Mouse (Mus musculus) olfactory bulb, adult 2 months (tissue): ENCODE results near the gene Evl.

Experiments used
- CTCF ChIP-seq: fragments of 200-500 bp; IDR thresholded peaks from 2 replicates; pipeline ENCODE4 v1.5.1; 2012; ENCODE audit warnings: low read depth, mild to moderate bottlenecking, low read length, moderate library complexity; ENCODE audit not compliant: insufficient read depth
- POLR2A ChIP-seq: fragments of 200-500 bp; IDR thresholded peaks from 2 replicates; pipeline ENCODE4 v1.6.1; 2012; ENCODE audit warnings: mild to moderate bottlenecking, low read depth, low read length, moderate library complexity; ENCODE audit not compliant: insufficient read depth

DNA sequence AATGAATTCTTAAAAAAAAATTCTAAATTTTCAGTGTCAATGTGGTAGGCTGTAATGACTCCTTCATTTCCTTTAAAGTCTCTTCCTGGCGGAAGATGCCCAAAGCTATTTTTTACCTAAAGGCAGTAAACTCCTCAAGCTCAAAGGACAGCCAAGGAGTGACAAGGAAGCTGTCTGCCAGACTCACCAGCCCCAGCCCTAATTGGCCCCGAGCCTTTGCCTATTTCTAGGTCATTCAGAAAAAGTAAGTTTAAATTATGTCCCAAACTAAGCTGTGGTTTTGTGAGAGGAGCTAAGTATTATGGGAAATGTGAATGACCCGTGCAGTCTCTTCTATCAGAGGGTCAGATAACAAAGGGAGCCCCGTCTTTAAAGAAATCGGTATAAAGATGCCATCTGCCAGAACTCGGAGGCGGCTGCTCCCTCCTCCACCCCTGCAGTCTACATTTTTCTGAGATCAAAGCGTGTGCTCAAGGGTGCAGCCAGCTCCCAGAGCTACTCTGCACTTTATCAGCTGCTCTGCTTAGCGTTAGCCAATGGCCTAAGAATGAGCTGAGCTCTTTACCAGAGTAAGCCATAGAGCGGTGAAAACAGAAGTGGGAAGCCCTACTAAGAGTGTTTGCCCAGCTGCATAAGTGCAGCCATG lies 7.9 kb upstream of the Evl start:
- no peak for TF ChIP-seq POLR2A
- no peak for TF ChIP-seq CTCF
